Mouse (Mus musculus) midbrain, embryonic 10.5 days (tissue): ENCODE results near the gene Pex1. TPM values are rescaled to one million over a fixed set of nuclear protein-coding genes. Genes with fewer than 3 reads are reported as not detected.
"Not testable (repeated sequence)": the region's sequence is repeated elsewhere in the genome, so short reads cannot be mapped to it uniquely, and the experiment has no call there.

Experiments used
- DNase-seq: peaks from one replicate; pipeline ENCODE4 v3.0.0-alpha.2; 2017; ENCODE audit warnings: low spot score
- H3K27ac ChIP-seq: fragments of 300-500 bp; sonication (generic); replicated peaks from 2 replicates; pipeline ENCODE4 v1.5.1; 2016; ENCODE audit warnings: mild to moderate bottlenecking
- H3K27me3 ChIP-seq: fragments of 300-500 bp; sonication (generic); 2 replicates; pipeline ENCODE4 v1.6.1; 2016; ENCODE audit warnings: low read depth, mild to moderate bottlenecking; ENCODE audit not compliant: poor library complexity, severe bottlenecking
- H3K36me3 ChIP-seq: fragments of 300-500 bp; sonication (generic); 2 replicates; pipeline ENCODE4 v1.6.1; 2016; ENCODE audit warnings: mild to moderate bottlenecking, moderate library complexity
- H3K4me1 ChIP-seq: fragments of 300-500 bp; sonication (generic); 2 replicates; pipeline ENCODE4 v1.6.1; 2016
- H3K4me3 ChIP-seq: fragments of 300-500 bp; sonication (generic); 2 replicates; pipeline ENCODE4 v1.5.1; 2016; ENCODE audit warnings: mild to moderate bottlenecking, moderate library complexity
- H3K9me3 ChIP-seq: fragments of 300-500 bp; sonication (generic); replicated peaks from 2 replicates; pipeline ENCODE4 v1.6.1; 2016; ENCODE audit warnings: mild to moderate bottlenecking
- WGBS: fragments of 180-500 bp; shearing (Covaris S2); methylation state at CpG from one replicate; pipeline ENCODE4 v1.1.7; 2016; 5-methylcytosine and 5-hydroxymethylcytosine counted together
- polyA plus RNA-seq: library from polyadenylated mRNA; unstranded; fragments of >200 nt; fragmentation: Nextera tagmentation; extraction: Ambion mirVana; gene quantifications from 2 replicates; pipeline ENCODE4 v1.2.1, GENCODE M21; 2016

Gene Pex1
- polyA plus RNA-seq, 1 experiment from 2014 or later, result 14.8 TPM

- DNase-seq, result no peak
- Histone ChIP-seq H3K27ac (no peak overlapping the region), H3K27me3 (no peaks in the 10 kb centered on the region), H3K36me3 (peaks cover 54% of the 10 kb centered on the region), H3K4me3 (no peak overlapping the region), H3K9me3 (no peaks in the 10 kb centered on the region; the same call in 1 of the 2 replicates), H3K4me1 (no peaks in the 10 kb centered on the region)
- 97% methylated on average over 9 of the region's 9 CpGs for WGBS
Observed at GRCm38 (mm10) chr5:3607114-3607513, 11.2 kb downstream of the Pex1 start.

DNA sequence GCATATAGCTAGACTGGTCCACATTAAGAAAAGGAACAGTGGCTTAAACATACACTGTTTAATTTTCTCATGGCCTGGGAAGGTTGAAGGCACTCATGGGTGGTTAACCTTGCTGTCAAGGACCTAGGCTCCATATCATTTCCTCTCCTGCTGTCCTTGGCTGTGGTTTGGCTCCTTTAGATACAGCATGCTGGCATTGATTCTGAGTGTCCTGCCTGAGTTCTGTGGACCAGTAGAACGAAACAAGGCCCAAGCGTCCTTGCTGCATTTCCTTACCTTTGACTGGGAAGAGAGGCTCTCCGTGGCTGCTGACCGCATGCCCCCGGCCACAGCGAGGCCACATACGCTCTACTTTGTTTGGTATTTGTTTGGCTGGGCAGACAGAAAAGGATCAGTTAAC lies 13.4 kb downstream of the Pex1 start:
- 94% methylated on average over 7 of the region's 7 CpGs for WGBS
- no peak for DNase-seq
- H3K36me3 ChIP-seq, result peaks cover 63% of the 10 kb centered on the region
- no peaks in the 10 kb centered on the region; the same call in 1 of the 2 replicates for H3K9me3 ChIP-seq
- H3K4me1 ChIP-seq, result no peaks in the 10 kb centered on the region
- H3K4me3 ChIP-seq, result no peak overlapping the region
- H3K27ac ChIP-seq, result no peak overlapping the region
- no peaks in the 10 kb centered on the region for H3K27me3 ChIP-seq

- H3K4me3 ChIP-seq, H3K27ac ChIP-seq, H3K27me3 ChIP-seq, DNase-seq, H3K4me1 ChIP-seq, H3K9me3 ChIP-seq: not testable (repeated sequence)
- H3K36me3 ChIP-seq, result peaks cover 57% of the 10 kb centered on the region
- WGBS, result 89% methylated on average over 2 of the region's 2 CpGs
Observed at GRCm38 (mm10) chr5:3611835-3612234, 16.0 kb downstream of the Pex1 start.

DNA sequence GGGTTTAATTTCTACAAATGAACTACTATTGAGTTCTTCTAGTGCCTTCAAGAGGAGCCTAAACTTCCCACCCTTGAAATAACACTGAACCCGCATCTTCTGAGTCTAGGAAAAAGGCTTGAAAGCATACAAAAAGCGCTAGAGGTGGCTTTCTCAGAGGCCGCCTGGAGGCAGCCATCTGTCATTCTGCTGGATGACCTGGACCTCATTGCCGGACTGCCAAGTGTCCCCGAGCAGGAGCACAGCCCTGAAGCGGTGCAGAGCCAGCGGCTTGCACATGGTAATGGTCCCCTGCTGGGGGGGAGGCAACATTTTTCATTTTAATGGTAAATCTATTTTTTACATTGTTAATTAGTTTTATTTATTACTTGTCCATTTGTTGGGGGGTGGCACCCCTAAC lies 24.6 kb downstream of the Pex1 start:
- H3K36me3 ChIP-seq, result peaks cover 55% of the 10 kb centered on the region
- 97% methylated on average over 7 of the region's 7 CpGs for WGBS
- no peak for DNase-seq
- H3K27me3 ChIP-seq, result no peaks in the 10 kb centered on the region
- no peaks in the 10 kb centered on the region for H3K9me3 ChIP-seq
- no peaks in the 10 kb centered on the region for H3K4me1 ChIP-seq
- H3K4me3 ChIP-seq, result no peak overlapping the region
- no peak overlapping the region for H3K27ac ChIP-seq

- Histone ChIP-seq H3K27me3 (no peaks in the 10 kb centered on the region), H3K9me3 (no peaks in the 10 kb centered on the region), H3K27ac (no peak overlapping the region), H3K36me3 (peaks cover 61% of the 10 kb centered on the region), H3K4me3 (no peak overlapping the region), H3K4me1 (no peaks in the 10 kb centered on the region)
- DNase-seq, result no peak
- WGBS, result 91% methylated on average over 5 of the region's 5 CpGs
Observed at GRCm38 (mm10) chr5:3630055-3630454, 34.2 kb downstream of the Pex1 start.

GRCm38 (mm10) chr5:3631512-3632271 lies 35.8 kb downstream of the Pex1 start:
- Histone ChIP-seq H3K9me3 (no peaks in the 10 kb centered on the region), H3K4me3 (no peak overlapping the region), H3K27ac (no peak overlapping the region), H3K27me3 (no peaks in the 10 kb centered on the region), H3K4me1 (no peaks in the 10 kb centered on the region), H3K36me3 (peaks cover 61% of the 10 kb centered on the region)
- 67% methylated on average over 16 of the region's 16 CpGs for WGBS
- DNase-seq, result no peak

GRCm38 (mm10) chr5:3632285-3632684 lies 36.4 kb downstream of the Pex1 start:
- no peaks in the 10 kb centered on the region for H3K27me3 ChIP-seq
- H3K4me1 ChIP-seq, result no peaks in the 10 kb centered on the region
- no peak for DNase-seq
- H3K36me3 ChIP-seq, result peaks cover 65% of the 10 kb centered on the region
- 89% methylated on average over 5 of the region's 5 CpGs for WGBS
- no peak overlapping the region for H3K4me3 ChIP-seq
- no peak overlapping the region for H3K27ac ChIP-seq
- H3K9me3 ChIP-seq, result no peaks in the 10 kb centered on the region

GRCm38 (mm10) chr5:3633315-3633714 lies 37.4 kb downstream of the Pex1 start:
- Histone ChIP-seq H3K4me1 (no peaks in the 10 kb centered on the region), H3K4me3 (no peak overlapping the region), H3K9me3 (no peaks in the 10 kb centered on the region), H3K27ac (no peak overlapping the region), H3K36me3 (peaks cover 66% of the 10 kb centered on the region), H3K27me3 (no peaks in the 10 kb centered on the region)
- 96% methylated on average over 13 of the region's 13 CpGs for WGBS
- DNase-seq, result no peak

- Histone ChIP-seq H3K27ac (no peak overlapping the region), H3K4me3 (no peak overlapping the region), H3K36me3 (peaks cover 66% of the 10 kb centered on the region), H3K4me1 (no peaks in the 10 kb centered on the region), H3K9me3 (no peaks in the 10 kb centered on the region), H3K27me3 (no peaks in the 10 kb centered on the region)
- 73% methylated on average over 4 of the region's 4 CpGs for WGBS
- no peak for DNase-seq
Observed at GRCm38 (mm10) chr5:3633951-3634350, 38.1 kb downstream of the Pex1 start.

GRCm38 (mm10) chr5:3635286-3635685 lies 39.4 kb downstream of the Pex1 start:
- H3K27me3 ChIP-seq, result no peaks in the 10 kb centered on the region
- H3K36me3 ChIP-seq, result peaks cover 69% of the 10 kb centered on the region
- no peak for DNase-seq
- 84% methylated on average over 8 of the region's 8 CpGs for WGBS
- H3K4me1 ChIP-seq, result no peaks in the 10 kb centered on the region
- no peak overlapping the region for H3K27ac ChIP-seq
- H3K9me3 ChIP-seq, result no peaks in the 10 kb centered on the region
- H3K4me3 ChIP-seq, result no peak overlapping the region

DNA sequence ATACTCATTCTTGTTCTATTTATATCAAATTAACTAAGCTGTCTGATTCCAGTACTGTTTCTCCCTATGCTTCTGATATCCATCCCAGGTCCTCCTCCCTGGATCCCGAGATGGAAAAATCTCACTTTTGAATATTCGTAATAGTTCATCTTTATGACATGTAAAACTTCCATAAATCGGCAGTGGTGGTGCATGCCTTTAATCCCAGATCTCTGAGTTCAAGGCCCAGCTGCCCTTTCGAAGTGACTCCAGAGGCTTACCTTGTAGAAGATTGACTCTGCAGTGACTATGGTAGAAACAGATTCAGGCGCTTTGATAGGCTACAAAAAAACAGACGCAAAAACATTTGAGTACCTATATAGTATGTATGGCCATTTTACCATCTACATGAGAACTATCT lies 48.8 kb downstream of the Pex1 start:
- no peak for DNase-seq
- 94% methylated on average over 6 of the region's 6 CpGs for WGBS
- Histone ChIP-seq H3K27ac (no peak overlapping the region), H3K36me3 (peaks cover 62% of the 10 kb centered on the region), H3K9me3 (no peaks in the 10 kb centered on the region), H3K4me3 (no peak overlapping the region), H3K27me3 (no peaks in the 10 kb centered on the region), H3K4me1 (peaks cover 19% of the 10 kb centered on the region)

DNA sequence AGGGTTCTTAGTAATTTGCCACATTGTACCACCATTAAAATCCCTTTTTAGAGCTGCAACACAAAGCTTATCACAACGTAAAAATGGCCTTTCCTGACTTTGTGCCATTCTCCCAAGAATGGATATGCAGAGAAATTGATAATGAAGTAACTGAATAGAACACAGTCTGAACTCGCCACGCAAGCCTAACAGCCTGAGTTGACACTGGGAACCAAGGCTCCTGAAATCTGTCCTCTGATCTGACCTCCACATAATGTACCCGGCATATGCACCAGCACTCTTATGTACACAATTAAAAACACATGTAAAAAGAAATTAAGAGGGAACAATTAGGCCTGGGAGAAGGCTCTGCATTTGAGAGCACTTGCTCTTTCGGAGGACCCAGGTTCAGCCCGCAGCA lies 49.5 kb downstream of the Pex1 start:
- DNase-seq, result no peak
- Histone ChIP-seq H3K27ac (no peak overlapping the region), H3K36me3 (peaks cover 55% of the 10 kb centered on the region), H3K4me1 (peaks cover 19% of the 10 kb centered on the region), H3K27me3 (no peaks in the 10 kb centered on the region), H3K9me3 (no peaks in the 10 kb centered on the region), H3K4me3 (no peak overlapping the region)
- 89% methylated on average over 6 of the region's 6 CpGs for WGBS

DNA sequence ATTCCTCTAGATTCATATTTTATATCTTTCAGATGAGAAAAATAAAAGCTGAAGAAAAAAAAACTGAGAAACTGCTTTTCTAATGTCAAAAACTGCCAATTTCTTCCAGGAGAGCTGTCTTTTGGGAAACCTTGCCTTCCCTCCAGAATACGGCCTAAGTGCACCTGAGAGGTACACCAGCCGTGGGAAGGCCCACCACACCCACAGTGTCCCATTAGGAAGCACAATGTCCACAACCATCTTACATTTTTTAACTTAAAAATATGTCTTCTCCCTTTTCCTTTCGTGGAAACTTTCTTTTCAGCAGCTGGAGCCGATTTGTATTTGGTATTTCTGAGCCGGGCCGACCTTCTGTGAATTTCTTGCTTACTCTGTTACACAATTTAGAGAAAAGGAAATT lies 50.7 kb downstream of the Pex1 start:
- no peak for DNase-seq
- peak overlapping the region; percentile 96 for H3K27ac ChIP-seq
- WGBS, result 37% methylated on average over 6 of the region's 6 CpGs
- H3K27me3 ChIP-seq, result no peaks in the 10 kb centered on the region
- peaks cover 19% of the 10 kb centered on the region for H3K4me1 ChIP-seq
- peak overlapping the region; percentile 94 for H3K4me3 ChIP-seq
- peaks cover 43% of the 10 kb centered on the region for H3K36me3 ChIP-seq
- no peaks in the 10 kb centered on the region for H3K9me3 ChIP-seq
